Mouse (Mus musculus): ENCODE measurements at regions not wholly inside any gene's neighbourhood (a gene's known extent, or its start where the extent isn't known, plus 50 kb on each side); places are given as distances from the start of the nearest gene placed in this dataset.

DNA sequence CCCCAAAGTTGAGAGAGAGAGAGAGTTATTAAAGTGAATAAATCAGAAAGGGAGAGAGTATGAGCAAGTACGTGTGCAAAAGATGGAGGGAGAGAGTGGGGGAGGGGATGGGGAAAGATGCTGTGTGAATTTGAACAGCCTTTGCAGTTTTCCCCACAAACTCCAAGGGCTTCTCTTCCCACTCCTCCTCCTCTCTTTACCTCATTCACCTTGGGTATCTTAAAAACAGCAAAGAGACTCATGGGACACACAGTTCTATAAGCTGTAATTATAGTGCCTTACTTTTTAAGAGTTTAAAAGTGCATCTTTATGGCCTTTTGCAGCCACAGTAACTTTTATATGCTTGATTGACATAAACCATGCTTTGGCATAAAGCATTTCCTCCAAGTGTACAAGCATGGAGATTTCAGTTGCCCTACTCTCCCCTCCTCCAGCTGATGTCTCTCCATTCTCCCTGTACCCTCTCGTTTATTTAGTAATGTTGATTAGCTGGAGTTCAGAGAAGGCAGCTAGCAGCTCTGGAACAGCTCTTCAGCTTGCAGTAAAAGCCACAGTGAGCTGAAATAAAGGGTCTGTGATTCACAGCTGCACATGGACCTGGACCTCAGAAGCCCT lies 156.7 kb downstream of the Tbx18 start:
- 36% methylated on average over 2 of the region's 2 CpGs for WGBS
- H3K4me1 ChIP-seq (replicated peaks; ENCODE audit: control insufficient read depth, insufficient read depth, low read length) = no peaks in the 10 kb centered on the region
- no peaks in the 10 kb centered on the region for H3K27me3 ChIP-seq (replicated peaks; ENCODE audit: control insufficient read depth, insufficient read depth, low read length)
- H3K4me2 ChIP-seq (ENCODE audit: low read length) = no peak overlapping the region
- H3K4me3 ChIP-seq (replicated peaks; ENCODE audit: low read length) = no peak overlapping the region
- H3K9ac ChIP-seq (replicated peaks; ENCODE audit: low read depth, low read length) = no peak overlapping the region
- no peak for ATAC-seq
- no peaks in the 10 kb centered on the region for H3K36me3 ChIP-seq (ENCODE audit: control insufficient read depth, insufficient read depth)
- H3K27ac ChIP-seq (ENCODE audit: low read length) = no peak overlapping the region
- H3K9me3 ChIP-seq (ENCODE audit: control insufficient read depth, low read length) = no peaks in the 10 kb centered on the region

DNA sequence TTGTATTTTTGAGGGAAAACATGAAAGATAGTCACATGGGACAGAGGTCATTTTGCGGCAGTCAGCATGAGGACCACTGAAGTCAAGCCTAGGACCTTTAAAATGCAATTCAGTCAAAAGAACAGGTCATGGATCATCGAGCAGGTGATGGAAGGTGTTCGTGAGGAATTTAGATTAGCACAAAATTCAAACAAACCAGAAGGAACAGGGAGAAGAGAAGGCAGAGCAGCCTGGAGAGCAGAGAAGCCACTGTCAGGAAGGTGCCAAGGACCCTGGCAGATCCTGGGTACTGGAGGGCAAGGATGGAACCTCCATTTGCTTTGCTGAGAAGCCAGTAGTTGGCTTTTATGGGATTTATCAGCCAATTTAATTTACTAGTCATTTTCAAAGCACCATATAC lies 167.8 kb downstream of the Tbx18 start:
- no peaks in the 10 kb centered on the region for H3K36me3 ChIP-seq (ENCODE audit: control insufficient read depth, insufficient read depth)
- H3K9ac ChIP-seq (replicated peaks; ENCODE audit: low read depth, low read length) = no peak overlapping the region
- no peaks in the 10 kb centered on the region for H3K9me3 ChIP-seq (ENCODE audit: control insufficient read depth, low read length)
- no peak overlapping the region for H3K4me3 ChIP-seq (replicated peaks; ENCODE audit: low read length)
- no peaks in the 10 kb centered on the region for H3K4me1 ChIP-seq (replicated peaks; ENCODE audit: control insufficient read depth, insufficient read depth, low read length)
- H3K27me3 ChIP-seq (replicated peaks; ENCODE audit: control insufficient read depth, insufficient read depth, low read length) = no peaks in the 10 kb centered on the region
- H3K27ac ChIP-seq (ENCODE audit: low read length) = no peak overlapping the region
- no peak overlapping the region for H3K4me2 ChIP-seq (ENCODE audit: low read length)
- no peak for ATAC-seq
- 62% methylated on average over 3 of the region's 3 CpGs for WGBS

DNA sequence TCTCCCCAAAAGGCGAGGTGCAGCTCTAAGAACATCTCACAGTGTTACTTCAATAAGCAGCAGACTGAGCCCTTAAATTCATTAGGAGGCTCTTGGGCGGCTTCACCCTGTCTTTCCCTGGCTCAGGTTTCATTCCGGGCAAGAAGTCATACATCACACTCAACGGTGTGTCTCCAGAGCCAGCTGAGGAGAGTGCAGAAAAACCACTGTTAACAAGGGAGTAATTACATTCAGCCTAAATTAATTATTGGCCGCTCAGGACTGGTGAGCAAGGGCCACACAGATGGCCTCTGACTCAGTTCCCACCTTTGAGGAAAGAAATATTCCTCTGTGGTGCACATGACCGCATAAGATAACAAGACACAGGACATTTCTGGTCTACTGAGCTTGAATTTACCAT lies 168.3 kb downstream of the Tbx18 start:
- no peak for ATAC-seq
- Histone ChIP-seq H3K36me3 (ENCODE audit: control insufficient read depth, insufficient read depth) (no peaks in the 10 kb centered on the region), H3K4me2 (ENCODE audit: low read length) (no peak overlapping the region), H3K27ac (ENCODE audit: low read length) (no peak overlapping the region), H3K4me3 (replicated peaks; ENCODE audit: low read length) (no peak overlapping the region), H3K4me1 (replicated peaks; ENCODE audit: control insufficient read depth, insufficient read depth, low read length) (no peaks in the 10 kb centered on the region), H3K9me3 (ENCODE audit: control insufficient read depth, low read length) (no peaks in the 10 kb centered on the region), H3K27me3 (replicated peaks; ENCODE audit: control insufficient read depth, insufficient read depth, low read length) (no peaks in the 10 kb centered on the region), H3K9ac (replicated peaks; ENCODE audit: low read depth, low read length) (no peak overlapping the region)
- 77% methylated on average over 6 of the region's 6 CpGs for WGBS

DNA sequence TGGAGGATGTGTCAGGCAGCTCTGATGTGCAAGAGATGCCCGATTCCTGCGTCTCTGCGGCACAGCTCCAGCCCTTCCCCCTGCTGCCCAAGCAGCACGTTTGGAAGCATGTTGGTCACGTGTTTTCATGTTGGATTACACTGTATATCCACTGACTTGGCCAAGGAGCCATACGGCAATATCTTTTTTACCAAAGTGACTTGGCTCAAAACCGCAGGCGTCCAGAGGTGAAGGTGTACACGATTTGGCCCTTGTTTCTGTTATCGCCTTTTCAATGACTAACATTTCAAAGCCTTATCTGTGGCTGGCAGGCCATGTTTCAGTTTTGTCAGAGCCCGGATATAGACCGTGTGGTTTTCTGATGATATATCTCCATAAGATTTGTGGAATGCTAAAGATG lies 173.2 kb downstream of the Tbx18 start:
- Histone ChIP-seq H3K4me3 (replicated peaks; ENCODE audit: low read length) (no peak overlapping the region), H3K27me3 (replicated peaks; ENCODE audit: control insufficient read depth, insufficient read depth, low read length) (no peaks in the 10 kb centered on the region), H3K9ac (replicated peaks; ENCODE audit: low read depth, low read length) (no peak overlapping the region), H3K4me1 (replicated peaks; ENCODE audit: control insufficient read depth, insufficient read depth, low read length) (no peaks in the 10 kb centered on the region), H3K4me2 (ENCODE audit: low read length) (no peak overlapping the region), H3K9me3 (ENCODE audit: control insufficient read depth, low read length) (no peaks in the 10 kb centered on the region), H3K36me3 (ENCODE audit: control insufficient read depth, insufficient read depth) (no peaks in the 10 kb centered on the region), H3K27ac (ENCODE audit: low read length) (no peak overlapping the region)
- WGBS = 87% methylated on average over 12 of the region's 12 CpGs
- ATAC-seq = no peak

DNA sequence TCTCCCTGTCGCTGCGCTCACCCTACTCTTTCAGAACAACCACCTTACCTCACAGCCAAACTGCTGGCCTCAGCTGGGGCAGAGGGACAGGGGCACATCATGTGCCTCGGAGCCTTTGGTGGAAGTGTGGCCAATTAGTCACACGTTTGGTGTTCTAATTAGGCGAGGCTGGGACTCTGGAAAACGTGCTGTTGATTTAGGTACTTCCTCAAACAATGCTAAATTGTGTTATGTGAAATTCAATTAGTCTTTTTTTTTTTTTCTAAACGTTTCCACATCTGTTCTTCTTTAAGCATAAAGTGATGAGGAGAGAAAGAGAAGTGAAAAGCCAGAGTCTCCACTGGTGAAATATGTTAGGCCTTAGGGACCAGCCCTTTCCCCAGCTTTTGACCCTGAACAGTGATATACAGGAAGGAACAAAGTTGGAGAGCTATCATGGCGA lies 174.1 kb downstream of the Tbx18 start:
- whole genome bisulfite sequencing = 17% methylated on average over 8 of the region's 8 CpGs
- no peak overlapping the region for H3K4me2 ChIP-seq (ENCODE audit: low read length)
- H3K27ac ChIP-seq (ENCODE audit: low read length) = no peak overlapping the region
- ATAC-seq = no peak
- no peaks in the 10 kb centered on the region for H3K4me1 ChIP-seq (replicated peaks; ENCODE audit: control insufficient read depth, insufficient read depth, low read length)
- H3K4me3 ChIP-seq (replicated peaks; ENCODE audit: low read length) = no peak overlapping the region
- H3K9me3 ChIP-seq (ENCODE audit: control insufficient read depth, low read length) = no peaks in the 10 kb centered on the region
- H3K36me3 ChIP-seq (ENCODE audit: control insufficient read depth, insufficient read depth) = no peaks in the 10 kb centered on the region
- H3K9ac ChIP-seq (replicated peaks; ENCODE audit: low read depth, low read length) = no peak overlapping the region
- H3K27me3 ChIP-seq (replicated peaks; ENCODE audit: control insufficient read depth, insufficient read depth, low read length) = no peaks in the 10 kb centered on the region

DNA sequence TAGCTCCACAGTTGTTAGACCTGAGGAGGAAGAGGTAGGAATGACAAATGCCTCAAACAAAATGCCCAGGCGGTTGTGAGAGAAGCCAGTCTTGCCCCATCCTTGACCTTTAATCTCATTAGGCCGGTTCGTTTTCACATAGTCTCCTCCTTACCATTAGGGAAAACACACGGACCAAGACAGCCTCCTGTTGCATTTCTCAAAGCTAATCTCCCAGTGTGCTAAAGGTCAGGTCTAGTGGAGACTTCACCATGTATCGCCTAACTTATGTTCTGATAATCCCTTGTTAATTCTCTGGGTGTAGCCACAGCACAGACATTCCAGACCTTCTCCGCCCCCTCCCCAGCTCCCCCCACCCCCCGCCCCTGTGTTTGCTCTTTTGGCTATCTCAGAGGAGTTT lies 174.5 kb downstream of the Tbx18 start:
- no peaks in the 10 kb centered on the region for H3K27me3 ChIP-seq (replicated peaks; ENCODE audit: control insufficient read depth, insufficient read depth, low read length)
- H3K4me2 ChIP-seq (ENCODE audit: low read length) = no peak overlapping the region
- ATAC-seq = no peak
- H3K36me3 ChIP-seq (ENCODE audit: control insufficient read depth, insufficient read depth) = no peaks in the 10 kb centered on the region
- H3K4me1 ChIP-seq (replicated peaks; ENCODE audit: control insufficient read depth, insufficient read depth, low read length) = no peaks in the 10 kb centered on the region
- H3K27ac ChIP-seq (ENCODE audit: low read length) = no peak overlapping the region
- H3K9me3 ChIP-seq (ENCODE audit: control insufficient read depth, low read length) = no peaks in the 10 kb centered on the region
- no peak overlapping the region for H3K9ac ChIP-seq (replicated peaks; ENCODE audit: low read depth, low read length)
- no peak overlapping the region for H3K4me3 ChIP-seq (replicated peaks; ENCODE audit: low read length)
- WGBS = 13% methylated on average over 7 of the region's 7 CpGs

DNA sequence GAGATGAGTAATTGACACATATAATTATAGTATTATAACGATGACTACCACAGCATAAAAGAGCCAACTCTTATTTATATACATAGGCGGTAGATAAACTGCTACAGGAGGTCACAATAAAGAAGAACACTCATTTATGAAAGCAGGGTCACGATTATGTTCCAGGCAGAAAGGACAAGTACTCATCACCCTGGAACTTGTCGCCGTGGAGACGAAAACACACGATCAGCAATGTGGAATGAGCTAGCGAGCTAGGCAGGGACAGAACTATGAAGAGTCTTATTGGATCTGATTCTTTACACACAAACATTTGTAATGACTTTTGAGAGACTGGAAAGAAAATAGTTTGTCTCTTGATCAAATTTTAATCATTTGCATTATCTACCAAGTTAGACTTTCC lies 197.9 kb downstream of the Tbx18 start:
- H3K27me3 ChIP-seq (replicated peaks; ENCODE audit: control insufficient read depth, insufficient read depth, low read length) = no peaks in the 10 kb centered on the region
- no peaks in the 10 kb centered on the region for H3K9me3 ChIP-seq (ENCODE audit: control insufficient read depth, low read length)
- no peak overlapping the region for H3K4me2 ChIP-seq (ENCODE audit: low read length)
- no peak overlapping the region for H3K4me3 ChIP-seq (replicated peaks; ENCODE audit: low read length)
- no peaks in the 10 kb centered on the region for H3K4me1 ChIP-seq (replicated peaks; ENCODE audit: control insufficient read depth, insufficient read depth, low read length)
- ATAC-seq = no peak
- H3K36me3 ChIP-seq (ENCODE audit: control insufficient read depth, insufficient read depth) = no peaks in the 10 kb centered on the region
- WGBS = 55% methylated on average over 8 of the region's 8 CpGs
- no peak overlapping the region for H3K27ac ChIP-seq (ENCODE audit: low read length)
- no peak overlapping the region for H3K9ac ChIP-seq (replicated peaks; ENCODE audit: low read depth, low read length)

DNA sequence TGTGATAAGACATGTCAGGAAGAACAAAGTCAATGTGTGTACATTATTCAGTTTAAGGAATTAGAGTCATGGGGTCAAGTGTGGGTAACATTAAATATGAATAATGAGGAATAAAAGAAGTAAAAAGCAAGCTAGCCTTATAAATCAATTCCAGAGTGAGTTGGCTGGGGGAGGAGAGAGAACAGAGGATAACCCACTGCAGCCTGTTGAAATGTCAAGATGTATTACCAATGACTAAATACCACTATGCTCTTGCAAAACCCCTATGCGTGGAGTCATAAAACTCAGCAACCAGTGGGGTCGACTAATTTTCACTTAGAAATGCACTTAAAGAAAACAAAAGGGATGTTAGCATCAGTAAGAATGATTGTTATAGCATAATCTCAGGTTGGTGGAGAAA lies 201.2 kb downstream of the Tbx18 start:
- Histone ChIP-seq H3K4me3 (replicated peaks; ENCODE audit: low read length) (no peak overlapping the region), H3K27me3 (replicated peaks; ENCODE audit: control insufficient read depth, insufficient read depth, low read length) (no peaks in the 10 kb centered on the region), H3K4me1 (replicated peaks; ENCODE audit: control insufficient read depth, insufficient read depth, low read length) (no peaks in the 10 kb centered on the region), H3K27ac (ENCODE audit: low read length) (no peak overlapping the region), H3K9me3 (ENCODE audit: control insufficient read depth, low read length) (no peaks in the 10 kb centered on the region), H3K9ac (replicated peaks; ENCODE audit: low read depth, low read length) (no peak overlapping the region), H3K36me3 (ENCODE audit: control insufficient read depth, insufficient read depth) (no peaks in the 10 kb centered on the region), H3K4me2 (ENCODE audit: low read length) (no peak overlapping the region)
- ATAC-seq = no peak
- 89% methylated on average over 2 of the region's 2 CpGs for WGBS

DNA sequence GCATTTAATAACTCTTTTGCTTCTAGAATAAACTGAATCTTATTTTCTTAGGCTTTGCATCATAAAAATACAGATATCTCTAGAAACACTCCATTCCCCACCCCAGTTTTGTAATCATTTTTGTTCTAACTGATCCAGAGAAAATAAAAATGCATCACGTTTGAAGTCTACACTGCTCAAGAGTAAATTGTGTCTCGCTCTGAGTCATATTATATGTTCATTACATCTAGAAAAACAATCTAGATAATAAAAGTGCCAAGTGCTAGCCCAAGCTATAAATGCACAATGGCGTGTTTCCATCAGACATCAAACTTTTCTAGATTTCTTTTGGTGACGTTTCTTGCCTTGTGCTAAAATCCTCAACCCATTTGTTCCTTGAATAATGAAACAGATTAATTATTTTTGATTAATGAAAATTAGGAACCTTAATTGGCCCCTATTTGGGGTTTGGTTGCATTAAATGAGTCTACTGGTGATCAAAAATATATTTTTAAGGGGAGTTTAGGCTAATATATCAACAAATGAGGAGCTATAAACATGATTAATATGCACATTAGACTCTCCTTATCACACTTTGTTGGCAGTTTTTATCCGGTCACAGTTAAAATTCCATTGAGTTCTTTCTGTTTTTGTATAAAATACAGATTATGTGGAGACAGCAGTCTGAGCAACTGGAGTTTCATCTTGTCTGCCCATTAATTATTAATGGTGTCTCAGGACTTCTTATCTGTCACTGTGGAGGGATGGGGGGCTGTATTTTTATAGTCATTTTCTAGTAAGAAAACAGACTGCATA lies 206.0 kb downstream of the Tbx18 start:
- H3K4me3 ChIP-seq (replicated peaks; ENCODE audit: low read length) = no peak overlapping the region
- no peak overlapping the region for H3K9ac ChIP-seq (replicated peaks; ENCODE audit: low read depth, low read length)
- no peaks in the 10 kb centered on the region for H3K36me3 ChIP-seq (ENCODE audit: control insufficient read depth, insufficient read depth)
- H3K27me3 ChIP-seq (replicated peaks; ENCODE audit: control insufficient read depth, insufficient read depth, low read length) = no peaks in the 10 kb centered on the region
- ATAC-seq = no peak
- H3K27ac ChIP-seq (ENCODE audit: low read length) = no peak overlapping the region
- H3K4me2 ChIP-seq (ENCODE audit: low read length) = no peak overlapping the region
- 75% methylated on average over 5 of the region's 5 CpGs for WGBS
- H3K9me3 ChIP-seq (ENCODE audit: control insufficient read depth, low read length) = no peaks in the 10 kb centered on the region
- H3K4me1 ChIP-seq (replicated peaks; ENCODE audit: control insufficient read depth, insufficient read depth, low read length) = no peaks in the 10 kb centered on the region

Measured in forebrain, embryonic 16.5 days (tissue).